Mouse (Mus musculus): Measurements from ENCODE around the gene Poc1a. TPM values are rescaled to one million over a fixed set of nuclear protein-coding genes. Genes with fewer than 3 reads are reported as not detected.

Gene Poc1a
- polyA plus RNA-seq, 1 experiment, result 9.4 TPM

- 0 out of 2 replicates have a peak overlapping the region, but pooled peaks have one; percentile 22 for H3K27ac ChIP-seq (replicated peaks; ENCODE audit: low read depth, low read length)
- H3K4me3 ChIP-seq (ENCODE audit: insufficient read depth, low read depth, low read length), result no peak overlapping the region
- H3K4me1 ChIP-seq (ENCODE audit: control insufficient read depth, insufficient read depth, insufficient read length, low read length), result peaks cover 5% of the 10 kb centered on the region
These were observed 21.7 kb downstream of the Poc1a start for GRCm38 (mm10) chr9:106302446-106303150.

- peaks cover 6% of the 10 kb centered on the region for H3K4me1 ChIP-seq (ENCODE audit: control insufficient read depth, insufficient read depth, insufficient read length, low read length)
- H3K27ac ChIP-seq (replicated peaks; ENCODE audit: low read depth, low read length), result peak overlapping the region; percentile 75
- H3K4me3 ChIP-seq (ENCODE audit: insufficient read depth, low read depth, low read length), result no peak overlapping the region
These were observed 22.6 kb downstream of the Poc1a start for GRCm38 (mm10) chr9:106303460-106303960.

GRCm38 (mm10) chr9:106305228-106305627 is 24.4 kb downstream of the Poc1a start:
- no peak overlapping the region for H3K4me3 ChIP-seq (ENCODE audit: insufficient read depth, low read depth, low read length)

GRCm38 (mm10) chr9:106306662-106307351 is 25.9 kb downstream of the Poc1a start:
- Histone ChIP-seq H3K4me1 (ENCODE audit: control insufficient read depth, insufficient read depth, insufficient read length, low read length) (peaks cover 12% of the 10 kb centered on the region), H3K4me3 (ENCODE audit: insufficient read depth, low read depth, low read length) (no peak overlapping the region), H3K27ac (replicated peaks; ENCODE audit: low read depth, low read length) (no peak overlapping the region)

More at GRCm38 (mm10) chr9:106305228-106305627, 24.4 kb downstream of the Poc1a start:
- Histone ChIP-seq H3K27ac (replicated peaks; ENCODE audit: low read depth, low read length) (peak overlapping the region; percentile 90), H3K4me1 (ENCODE audit: control insufficient read depth, insufficient read depth, insufficient read length, low read length) (peaks cover 12% of the 10 kb centered on the region)

- Histone ChIP-seq H3K4me3 (ENCODE audit: insufficient read depth, low read depth, low read length) (no peak overlapping the region), H3K27ac (replicated peaks; ENCODE audit: low read depth, low read length) (0 out of 2 replicates have a peak overlapping the region, but pooled peaks have one; percentile 0), H3K4me1 (ENCODE audit: control insufficient read depth, insufficient read depth, insufficient read length, low read length) (peaks cover 8% of the 10 kb centered on the region)
These were observed 27.3 kb downstream of the Poc1a start for GRCm38 (mm10) chr9:106308151-106308550.

GRCm38 (mm10) chr9:106308555-106308954 is 27.7 kb downstream of the Poc1a start:
- Histone ChIP-seq H3K4me3 (ENCODE audit: insufficient read depth, low read depth, low read length) (no peak overlapping the region), H3K27ac (replicated peaks; ENCODE audit: low read depth, low read length) (peak overlapping the region; percentile 78), H3K4me1 (ENCODE audit: control insufficient read depth, insufficient read depth, insufficient read length, low read length) (peaks cover 8% of the 10 kb centered on the region)

- Histone ChIP-seq H3K27ac (replicated peaks; ENCODE audit: low read depth, low read length) (peak overlapping the region; percentile 78), H3K4me1 (ENCODE audit: control insufficient read depth, insufficient read depth, insufficient read length, low read length) (peaks cover 8% of the 10 kb centered on the region), H3K4me3 (ENCODE audit: insufficient read depth, low read depth, low read length) (no peak overlapping the region)
These were observed 28.1 kb downstream of the Poc1a start for GRCm38 (mm10) chr9:106308983-106309382.

GRCm38 (mm10) chr9:106309859-106310258 is 29.0 kb downstream of the Poc1a start:
- Histone ChIP-seq H3K4me3 (ENCODE audit: insufficient read depth, low read depth, low read length) (no peak overlapping the region), H3K4me1 (ENCODE audit: control insufficient read depth, insufficient read depth, insufficient read length, low read length) (peaks cover 7% of the 10 kb centered on the region), H3K27ac (replicated peaks; ENCODE audit: low read depth, low read length) (no peak overlapping the region)

- Histone ChIP-seq H3K4me3 (ENCODE audit: insufficient read depth, low read depth, low read length) (no peak overlapping the region), H3K27ac (replicated peaks; ENCODE audit: low read depth, low read length) (no peak overlapping the region), H3K4me1 (ENCODE audit: control insufficient read depth, insufficient read depth, insufficient read length, low read length) (peaks cover 9% of the 10 kb centered on the region)
These were observed 30.8 kb downstream of the Poc1a start for GRCm38 (mm10) chr9:106311625-106312191.

GRCm38 (mm10) chr9:106312950-106313360 is 32.1 kb downstream of the Poc1a start:
- no peak overlapping the region for H3K4me3 ChIP-seq (ENCODE audit: insufficient read depth, low read depth, low read length)
- peaks cover 9% of the 10 kb centered on the region for H3K4me1 ChIP-seq (ENCODE audit: control insufficient read depth, insufficient read depth, insufficient read length, low read length)
- no peak overlapping the region for H3K27ac ChIP-seq (replicated peaks; ENCODE audit: low read depth, low read length)

- Histone ChIP-seq H3K27ac (replicated peaks; ENCODE audit: low read depth, low read length) (no peak overlapping the region), H3K4me3 (ENCODE audit: insufficient read depth, low read depth, low read length) (no peak overlapping the region), H3K4me1 (ENCODE audit: control insufficient read depth, insufficient read depth, insufficient read length, low read length) (peaks cover 8% of the 10 kb centered on the region)
These were observed 33.3 kb downstream of the Poc1a start for GRCm38 (mm10) chr9:106314196-106314595.

GRCm38 (mm10) chr9:106318074-106318473 is 37.2 kb downstream of the Poc1a start:
- no peak overlapping the region for H3K27ac ChIP-seq (replicated peaks; ENCODE audit: low read depth, low read length)
- H3K4me1 ChIP-seq (ENCODE audit: control insufficient read depth, insufficient read depth, insufficient read length, low read length), result peaks cover 12% of the 10 kb centered on the region
- H3K4me3 ChIP-seq (ENCODE audit: insufficient read depth, low read depth, low read length), result no peak overlapping the region

- no peak overlapping the region for H3K4me3 ChIP-seq (ENCODE audit: insufficient read depth, low read depth, low read length)
- H3K27ac ChIP-seq (replicated peaks; ENCODE audit: low read depth, low read length), result peak overlapping the region; percentile 50; the same call in 1 of the 2 replicates
These were observed 38.2 kb downstream of the Poc1a start for GRCm38 (mm10) chr9:106319095-106319494.

GRCm38 (mm10) chr9:106322497-106322896 is 41.6 kb downstream of the Poc1a start:
- H3K4me3 ChIP-seq (ENCODE audit: insufficient read depth, low read depth, low read length), result no peak overlapping the region
- no peak overlapping the region for H3K27ac ChIP-seq (replicated peaks; ENCODE audit: low read depth, low read length)
- H3K4me1 ChIP-seq (ENCODE audit: control insufficient read depth, insufficient read depth, insufficient read length, low read length), result peaks cover 10% of the 10 kb centered on the region

More at GRCm38 (mm10) chr9:106319095-106319494, 38.2 kb downstream of the Poc1a start:
- H3K4me1 ChIP-seq (ENCODE audit: control insufficient read depth, insufficient read depth, insufficient read length, low read length), result peaks cover 12% of the 10 kb centered on the region

- Histone ChIP-seq H3K27ac (replicated peaks; ENCODE audit: low read depth, low read length) (no peak overlapping the region), H3K4me3 (ENCODE audit: insufficient read depth, low read depth, low read length) (no peak overlapping the region), H3K4me1 (ENCODE audit: control insufficient read depth, insufficient read depth, insufficient read length, low read length) (peaks cover 4% of the 10 kb centered on the region; the same call in 1 of the 2 replicates)
These were observed 45.4 kb downstream of the Poc1a start for GRCm38 (mm10) chr9:106326241-106326640.

Measured in brown adipose tissue, adult 24 weeks (tissue).